Mouse (Mus musculus) spleen, adult 2 months (tissue): ENCODE measurements around the gene Mms22l.

Experiments used
- CTCF ChIP-seq: fragments of 200-500 bp; IDR thresholded peaks from 2 replicates; pipeline ENCODE4 v1.5.1; 2011; ENCODE audit warnings: mild to moderate bottlenecking, inconsistent platforms; ENCODE audit not compliant: insufficient read depth, insufficient read length, insufficient replicate concordance; ENCODE audit errors: extremely low read depth
- POLR2A ChIP-seq: fragments of 200-500 bp; IDR thresholded peaks from 2 replicates; pipeline ENCODE4 v1.6.1; 2011; ENCODE audit warnings: low read depth, low read length, inconsistent platforms

DNA sequence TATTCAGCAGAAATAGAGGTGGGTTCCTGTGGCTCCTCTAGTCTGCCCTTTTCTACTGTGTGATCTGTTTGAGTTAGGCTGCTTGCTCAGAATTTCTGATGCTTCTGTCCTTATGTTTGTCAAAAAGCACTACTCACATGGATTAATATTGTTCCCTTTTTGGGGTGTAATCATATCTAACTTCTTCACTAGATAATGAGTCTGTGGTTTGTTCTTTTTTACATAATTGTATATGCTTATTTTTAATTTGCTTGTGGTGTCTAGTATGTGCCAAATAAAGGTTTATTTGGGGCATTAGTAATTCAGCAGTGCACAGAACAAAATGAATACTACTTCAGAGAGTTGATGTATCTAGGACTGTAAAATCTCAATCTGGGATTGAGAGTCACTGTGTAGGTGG lies 98.6 kb downstream of the Mms22l start:
- TF ChIP-seq CTCF (no peak), POLR2A (no peak)
